Mouse (Mus musculus) lung, postnatal 10 days (tissue): Measurements from ENCODE around the gene Dlx5.

ENCODE experiments used
- DNase-seq: peaks from one replicate; pipeline ENCODE4 v3.0.0; 2021

The Dlx5 gene

GRCm38 (mm10) chr6:6875676-6876075 is 6.2 kb downstream of the Dlx5 start:
- no peak for DNase-seq

GRCm38 (mm10) chr6:6875136-6875535 is 6.7 kb downstream of the Dlx5 start:
- DNase-seq: no peak

DNA sequence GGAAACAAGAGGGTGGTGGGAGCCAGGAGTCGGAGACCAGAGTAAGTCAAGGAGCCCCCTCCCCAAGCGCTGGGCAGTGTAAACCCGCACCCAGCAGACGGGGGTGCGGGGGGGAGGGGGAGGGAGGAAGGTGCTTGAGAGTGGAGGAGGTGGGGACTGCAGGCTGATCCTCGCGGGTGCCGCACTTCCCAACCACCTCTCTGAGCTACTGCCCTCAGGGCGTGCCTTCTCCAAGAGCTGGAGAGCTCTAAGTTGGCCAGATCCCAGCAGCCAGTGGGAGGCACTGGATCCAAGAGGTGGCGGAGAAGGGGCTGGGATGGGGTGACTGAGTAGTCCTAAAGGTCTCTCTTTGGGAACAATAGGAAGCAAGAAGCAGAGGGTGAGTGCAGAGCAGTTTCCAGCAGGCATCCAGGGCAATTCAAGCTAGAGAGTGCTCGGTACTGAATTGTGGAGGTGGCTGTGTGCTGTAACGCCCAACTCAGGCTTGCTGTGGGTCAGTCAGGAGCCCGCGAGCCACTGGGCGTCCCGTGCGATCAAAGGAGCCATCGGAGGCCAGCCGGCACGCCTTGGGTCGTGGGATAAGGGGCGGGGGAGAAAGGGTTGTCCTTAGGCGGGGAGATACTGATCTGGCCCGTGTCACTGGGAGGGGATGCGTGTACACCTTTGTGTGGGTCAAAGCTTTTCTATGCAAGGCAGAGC is 7.7 kb downstream of the Dlx5 start:
- DNase-seq: no peak

- DNase-seq: no peak
These were observed 8.3 kb downstream of the Dlx5 start for GRCm38 (mm10) chr6:6873476-6874072.

- DNase-seq: no peak
These were observed 9.0 kb downstream of the Dlx5 start for GRCm38 (mm10) chr6:6872873-6873272.

GRCm38 (mm10) chr6:6871692-6872091 is 10.2 kb downstream of the Dlx5 start:
- DNase-seq: no peak

GRCm38 (mm10) chr6:6870876-6871420 is 10.9 kb downstream of the Dlx5 start:
- DNase-seq: no peak

- DNase-seq: no peak
These were observed 11.7 kb downstream of the Dlx5 start for GRCm38 (mm10) chr6:6869961-6870800.

DNA sequence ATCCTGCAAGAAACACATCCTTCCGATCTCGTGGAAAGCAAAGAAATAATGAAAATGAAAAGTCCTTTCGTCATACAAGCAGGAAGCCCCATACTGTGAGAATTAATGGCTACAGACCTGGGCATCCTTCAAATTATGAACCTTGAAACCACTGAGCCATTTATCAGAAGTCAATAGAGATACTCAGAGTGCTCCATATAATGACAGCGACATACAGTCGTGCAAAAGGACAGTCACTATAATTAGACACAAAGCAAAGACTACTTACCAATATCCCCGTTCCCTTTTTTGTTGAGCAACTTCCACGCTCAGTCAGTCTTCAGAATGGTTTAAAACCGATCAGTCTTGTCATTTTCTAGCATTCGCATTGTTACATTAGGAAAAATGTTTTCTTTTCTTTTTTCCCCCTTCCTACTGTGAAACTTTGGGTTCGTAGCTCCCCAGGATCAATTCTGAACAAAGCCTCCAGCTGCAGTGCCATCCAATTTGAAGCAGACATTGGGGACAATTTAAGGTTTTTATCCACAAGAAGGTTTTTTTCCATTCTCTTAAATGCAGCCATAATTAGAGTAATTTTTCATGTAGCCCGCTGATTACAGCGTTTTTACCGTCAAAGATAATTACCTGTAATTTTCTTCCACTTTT is 12.7 kb downstream of the Dlx5 start:
- DNase-seq: no peak

- DNase-seq: no peak
These were observed 14.9 kb downstream of the Dlx5 start for GRCm38 (mm10) chr6:6867031-6867430.

DNA sequence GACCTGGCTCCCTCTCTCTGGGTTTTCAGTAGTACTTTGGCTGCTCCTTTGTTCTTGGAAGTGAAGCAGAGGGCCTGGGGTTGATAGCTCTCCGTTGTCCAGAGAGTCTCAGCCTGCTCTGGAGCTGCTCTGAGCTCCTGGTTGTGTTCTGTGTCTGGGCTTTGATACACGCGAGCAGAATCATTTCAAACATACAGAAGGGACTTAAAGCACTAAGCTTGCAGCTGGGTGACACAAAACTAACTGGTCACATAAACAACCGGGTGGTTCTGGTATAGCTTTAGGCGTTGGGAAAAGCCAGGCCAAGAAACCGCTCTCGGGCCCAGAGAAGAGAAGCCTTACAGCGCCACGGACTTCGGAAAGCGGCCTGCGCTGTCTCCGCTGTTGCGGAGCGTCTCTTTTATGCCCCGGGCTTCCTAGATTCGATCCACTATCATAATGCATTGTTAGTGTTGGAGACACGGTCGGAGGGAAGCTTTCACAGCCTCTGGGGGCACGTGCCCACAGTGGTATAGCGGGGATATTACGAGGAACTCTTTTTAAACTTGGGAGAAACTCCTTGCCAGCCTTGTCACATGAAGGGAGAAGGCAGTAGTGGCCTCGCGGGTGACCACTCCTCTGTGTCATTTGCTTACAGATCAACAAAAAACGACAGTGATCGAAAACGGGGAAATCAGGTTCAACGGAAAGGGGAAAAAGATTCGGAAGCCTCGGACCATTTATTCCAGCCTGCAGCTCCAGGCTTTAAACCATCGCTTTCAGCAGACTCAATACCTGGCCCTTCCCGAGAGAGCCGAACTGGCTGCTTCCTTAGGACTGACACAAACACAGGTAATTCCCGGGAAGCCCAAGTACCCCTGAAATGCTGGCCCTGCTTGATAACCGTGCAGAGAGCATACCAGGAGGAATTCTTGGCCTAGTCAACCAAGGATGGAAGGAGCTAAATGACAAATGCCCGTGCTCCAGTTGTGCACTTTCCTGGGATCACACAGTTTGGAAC is 17.1 kb downstream of the Dlx5 start:
- no peak for DNase-seq

GRCm38 (mm10) chr6:6863955-6864354 is 17.9 kb downstream of the Dlx5 start:
- DNase-seq: no peak

DNA sequence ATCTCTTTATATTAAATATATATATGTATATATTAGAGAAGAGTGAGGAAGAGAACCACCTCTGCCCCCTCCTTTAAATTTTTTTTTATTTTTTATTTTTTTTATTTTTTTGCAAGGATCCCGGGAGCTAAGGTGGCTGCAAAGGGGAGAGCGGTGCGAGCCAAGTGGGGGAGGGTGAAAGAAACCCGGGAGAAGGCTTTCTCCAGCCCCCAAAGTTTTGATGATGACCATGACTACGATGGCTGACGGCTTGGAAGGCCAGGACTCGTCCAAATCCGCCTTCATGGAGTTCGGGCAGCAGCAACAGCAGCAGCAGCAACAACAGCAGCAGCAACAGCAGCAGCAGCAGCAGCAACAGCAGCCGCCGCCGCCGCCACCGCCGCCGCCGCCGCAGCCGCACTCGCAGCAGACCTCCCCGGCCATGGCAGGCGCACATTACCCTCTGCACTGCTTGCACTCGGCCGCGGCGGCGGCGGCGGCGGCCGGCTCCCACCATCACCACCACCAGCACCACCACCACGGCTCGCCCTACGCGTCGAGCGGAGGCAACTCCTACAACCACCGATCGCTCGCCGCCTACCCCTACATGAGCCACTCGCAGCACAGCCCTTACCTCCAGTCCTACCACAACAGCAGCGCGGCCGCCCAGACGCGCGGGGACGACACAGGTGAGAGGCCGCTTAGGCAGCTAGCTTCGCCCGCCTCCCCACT is 18.6 kb downstream of the Dlx5 start, which contains the start of gene Dlx6:
TSS of gene Dlx6 (plus strand) at position 175 of the 711 bp plus-strand sequence.
- no peak for DNase-seq

DNA sequence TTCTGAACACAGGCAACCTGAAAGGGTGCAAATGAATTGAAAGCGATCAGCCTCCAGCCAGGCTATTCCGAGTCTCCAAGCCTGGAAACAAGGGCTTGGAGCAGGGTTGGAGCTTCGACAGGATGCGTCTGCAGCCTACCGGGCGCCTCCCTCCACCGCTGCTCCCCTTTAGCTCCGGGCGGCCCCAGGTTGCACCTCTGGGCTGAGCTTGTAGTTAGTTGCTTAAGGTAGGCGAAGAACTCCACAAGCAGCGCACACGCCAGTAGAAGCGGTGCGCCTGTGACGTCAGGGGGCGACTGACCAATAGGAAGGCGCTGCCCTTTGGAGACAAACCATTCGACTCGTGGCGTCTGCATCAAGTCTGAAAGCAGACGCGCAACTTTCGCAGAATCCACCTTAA is 19.3 kb downstream of the Dlx5 start:
- DNase-seq: no peak

DNA sequence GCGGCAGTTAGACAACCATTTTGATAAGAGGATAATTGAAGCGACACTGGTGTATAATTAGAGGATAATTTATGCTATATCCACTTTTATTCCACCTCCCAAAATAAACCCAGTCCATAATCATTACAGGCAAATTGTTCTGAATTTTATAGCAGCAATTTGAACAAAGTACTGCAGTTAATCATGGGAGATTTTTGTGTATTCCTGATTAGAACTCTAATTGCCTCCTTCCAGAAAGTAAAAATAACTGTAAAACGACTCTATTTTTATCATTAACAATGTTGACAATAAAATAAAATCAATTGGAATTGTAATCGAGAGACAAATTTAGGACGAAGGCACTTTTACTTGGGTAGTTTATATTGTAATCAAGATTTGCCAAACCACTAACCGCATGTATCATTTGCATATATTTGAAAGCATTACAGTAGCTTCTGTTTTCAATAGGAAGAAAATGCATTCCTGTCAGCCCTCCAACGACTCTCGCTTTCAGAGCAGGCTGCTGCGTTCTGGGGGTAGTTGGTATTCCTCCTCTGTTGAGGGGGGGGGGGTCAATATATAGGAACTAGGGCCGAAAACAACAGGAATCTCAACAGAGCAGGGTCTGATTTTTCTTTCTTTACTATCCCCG is 20.0 kb downstream of the Dlx5 start:
- no peak for DNase-seq

DNA sequence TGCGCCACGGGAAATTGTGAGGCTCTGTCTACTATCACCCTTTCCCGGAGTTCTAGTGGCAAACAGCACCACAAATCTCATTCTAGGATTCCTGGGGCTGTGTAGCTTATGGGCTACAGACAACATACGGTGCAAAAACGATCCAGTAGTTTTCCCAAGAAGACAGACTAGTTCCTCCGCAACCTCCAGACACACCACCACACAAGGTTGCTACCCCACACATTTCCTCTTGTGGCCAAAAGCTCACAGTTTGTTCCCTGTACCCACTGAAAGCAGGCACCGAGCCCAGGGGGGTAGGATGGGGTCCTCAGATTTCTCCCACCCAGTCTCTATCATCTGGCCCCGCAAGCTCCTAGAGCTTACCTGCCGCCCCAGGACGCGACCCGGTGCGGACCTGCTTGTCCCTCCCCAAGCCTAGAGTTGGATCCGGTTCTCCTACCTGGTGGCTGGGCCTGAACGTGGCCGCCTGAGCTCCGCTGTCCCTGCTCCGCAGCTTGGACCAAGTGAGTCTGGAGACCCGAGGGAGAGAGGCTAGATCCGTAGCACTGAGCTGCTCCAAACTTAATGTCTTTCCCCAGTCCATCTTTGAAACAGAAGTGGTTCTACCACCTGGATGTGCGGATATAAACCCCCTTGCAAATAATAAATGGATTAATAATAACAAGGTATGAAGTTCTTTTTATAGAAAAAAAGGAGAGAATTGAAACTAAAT is 20.6 kb downstream of the Dlx5 start:
- DNase-seq: no peak

- no peak for DNase-seq
These were observed 21.3 kb downstream of the Dlx5 start for GRCm38 (mm10) chr6:6860411-6861085.

DNA sequence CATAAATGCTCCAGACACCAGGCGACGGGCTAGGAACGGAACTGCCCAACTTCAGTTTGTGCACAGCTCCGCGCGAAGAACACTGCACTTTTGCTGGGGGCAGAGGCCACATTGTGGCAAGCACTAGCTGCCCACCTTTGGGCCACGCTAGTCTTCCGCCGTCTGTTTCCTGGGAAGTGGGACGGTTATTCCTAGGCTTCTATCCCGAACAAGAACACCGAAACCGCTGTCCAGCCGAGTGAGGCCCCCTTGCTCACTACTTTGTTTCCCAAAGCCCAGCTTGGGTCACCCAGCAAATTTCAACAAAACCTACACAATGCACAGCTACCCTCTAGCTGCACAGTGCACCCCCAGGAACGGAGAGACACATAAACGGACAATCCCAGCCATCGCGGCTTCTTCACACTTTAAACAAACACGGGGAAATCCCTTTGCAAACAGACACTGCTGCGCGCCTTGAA is 21.9 kb downstream of the Dlx5 start:
- DNase-seq: no peak
